Comparison of ENCODE assay signal across 7 mouse cellular contexts in the genomic region with DNA sequence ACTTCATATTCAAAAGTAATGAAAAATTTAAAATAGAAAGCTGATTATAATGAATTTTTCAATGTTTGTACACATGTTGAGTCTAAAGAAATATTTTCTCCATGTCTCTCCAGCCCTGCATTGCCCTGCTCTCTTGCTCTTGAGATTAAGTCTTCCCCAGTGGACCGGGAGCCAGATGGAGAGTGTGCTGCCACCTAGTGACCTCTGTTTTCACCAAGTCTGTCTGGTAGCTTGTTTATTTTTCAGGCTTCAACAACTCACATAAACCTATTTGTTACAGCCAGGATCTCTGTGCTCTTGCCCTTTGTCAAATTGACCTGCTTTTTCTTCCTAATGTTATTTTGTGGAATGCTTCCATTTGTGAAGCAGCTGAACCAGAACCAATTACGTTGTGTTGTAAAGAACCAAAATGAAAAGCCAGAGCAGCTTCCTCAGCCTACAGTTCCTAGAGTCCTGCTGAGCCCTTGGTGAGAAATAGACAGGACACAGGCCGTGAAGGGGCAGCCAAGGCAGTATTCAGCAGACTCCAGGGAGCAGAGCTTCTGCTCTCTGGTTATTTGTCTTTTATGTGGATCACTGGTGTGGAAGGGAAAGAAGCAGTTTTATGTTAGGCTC.
DNase-seq lines count a peak whose midpoint lies in the region; ATAC-seq and TF ChIP-seq lines count a peak whose summit lies in the region.

No protein-coding gene starts in this region.

- no peak for DNase-seq in lung, postnatal 0 days (ENCODE audit: low spot score)
- no peak for DNase-seq in lung, postnatal 25 days (ENCODE audit: low spot score)
- DNase-seq in adipocyte (ENCODE audit: low spot score) = peak; percentile 78
- DNase-seq in cerebellum, postnatal 25 days = peak; percentile 41 to 70
- DNase-seq in hindbrain, embryonic 14.5 days (ENCODE audit: low spot score) = peak; percentile 53
- DNase-seq in spleen, postnatal 14 days (ENCODE audit: low spot score in 2 of 2) = no peak
- no peak for DNase-seq in spleen, postnatal 4 days (ENCODE audit: low spot score in 2 of 2)

- H3K4me1 ChIP-seq in lung, postnatal 0 days (ENCODE audit: insufficient read depth, low read depth, low read length) = no peaks in the 10 kb centered on the region
- no peaks in the 10 kb centered on the region for H3K4me1 ChIP-seq in hindbrain, embryonic 14.5 days (replicated peaks; ENCODE audit: control insufficient read depth, insufficient read depth, low read length)

- no peak overlapping the region for H3K4me2 ChIP-seq in lung, postnatal 0 days (replicated peaks; ENCODE audit: low read depth, low read length)
- H3K4me2 ChIP-seq in hindbrain, embryonic 14.5 days (replicated peaks) = no peak overlapping the region

- no peaks in the 10 kb centered on the region for H3K9me3 ChIP-seq in lung, postnatal 0 days (ENCODE audit: low read length)
- no peaks in the 10 kb centered on the region for H3K9me3 ChIP-seq in hindbrain, embryonic 14.5 days (ENCODE audit: control insufficient read depth, low read length)

- H3K27ac ChIP-seq in lung, postnatal 0 days (ENCODE audit: low read length) = no peak overlapping the region
- no peak overlapping the region for H3K27ac ChIP-seq in hindbrain, embryonic 14.5 days

- H3K36me3 ChIP-seq in lung, postnatal 0 days (ENCODE audit: insufficient read depth, low read length) = no peaks in the 10 kb centered on the region
- H3K36me3 ChIP-seq in hindbrain, embryonic 14.5 days (replicated peaks; ENCODE audit: control insufficient read depth, insufficient read depth) = no peaks in the 10 kb centered on the region

- no peak for ATAC-seq in lung, postnatal 0 days
- 0 out of 2 replicates have a peak, but pooled peaks have one; percentile 62 for ATAC-seq in hindbrain, embryonic 14.5 days (ENCODE audit: low FRiP score)

- 9% methylated on average over 3 of the region's 3 CpGs for WGBS in lung, postnatal 0 days
- 2% methylated on average over 3 of the region's 3 CpGs for WGBS in hindbrain, embryonic 14.5 days

- H3K4me3 ChIP-seq in lung, postnatal 0 days (ENCODE audit: low read depth, low read length) = no peak overlapping the region
- H3K4me3 ChIP-seq in hindbrain, embryonic 14.5 days (replicated peaks; ENCODE audit: low read length) = no peak overlapping the region

- H3K9ac ChIP-seq in lung, postnatal 0 days (replicated peaks; ENCODE audit: low read depth) = no peak overlapping the region
- no peak overlapping the region for H3K9ac ChIP-seq in hindbrain, embryonic 14.5 days

- TF ChIP-seq CTCF in lung, postnatal 0 days (IDR thresholded peaks at IDR 0.05) = peak; percentile 28; the same call in 1 of the 2 replicates

- no peaks in the 10 kb centered on the region for H3K27me3 ChIP-seq in lung, postnatal 0 days (replicated peaks; ENCODE audit: insufficient read depth, low read length)
- H3K27me3 ChIP-seq in hindbrain, embryonic 14.5 days (ENCODE audit: control insufficient read depth, insufficient read depth, low read length) = no peaks in the 10 kb centered on the region; the same call in 1 of the 2 replicates

- no peak for TF ChIP-seq EP300 in lung, postnatal 0 days (IDR thresholded peaks at IDR 0.05)

Comparison
In these comparisons a context has a peak if more than half of its experiments do, and no peak if none do; other contexts are left out.
1. DNase-seq: peak in adipocyte (single experiment), cerebellum, postnatal 25 days (2 of 2) and hindbrain, embryonic 14.5 days (single experiment); none in lung, postnatal 0 days (single experiment), lung, postnatal 25 days (single experiment), spleen, postnatal 14 days (0 of 2) and spleen, postnatal 4 days (0 of 2).